Mouse (Mus musculus) midbrain, embryonic 13.5 days (tissue): ENCODE measurements at regions not wholly inside any gene's neighbourhood (a gene's known extent, or its start where the extent isn't known, plus 50 kb on each side); places are given as distances from the start of the nearest gene placed in this dataset.

Experiments
- ATAC-seq: fragments of 200-750 bp; cut with Nextera tagmentation; 2 replicates; pipeline ENCODE4 v1.8.0; 2017; ENCODE audit warnings: mild to moderate bottlenecking, moderate TSS enrichment, moderate library complexity
- H3K27ac ChIP-seq: fragments of 300-500 bp; sonication (generic); 2 replicates; pipeline ENCODE4 v1.5.1; 2015; ENCODE audit warnings: inconsistent platforms, mild to moderate bottlenecking, moderate library complexity
- H3K27me3 ChIP-seq: fragments of 300-500 bp; sonication (generic); 2 replicates; pipeline ENCODE4 v1.6.1; 2015; ENCODE audit warnings: mild to moderate bottlenecking, inconsistent platforms
- H3K36me3 ChIP-seq: fragments of 300-500 bp; sonication (generic); 2 replicates; pipeline ENCODE4 v1.6.1; 2015; ENCODE audit warnings: mild to moderate bottlenecking, inconsistent platforms
- H3K4me1 ChIP-seq: fragments of 300-500 bp; sonication (generic); replicated peaks from 2 replicates; pipeline ENCODE4 v1.6.1; 2015; ENCODE audit warnings: inconsistent platforms
- H3K4me2 ChIP-seq: fragments of 300-500 bp; sonication (generic); replicated peaks from 2 replicates; pipeline ENCODE4 v1.6.1; 2015; ENCODE audit warnings: moderate library complexity, mild to moderate bottlenecking, inconsistent platforms
- H3K4me3 ChIP-seq: fragments of 300-500 bp; sonication (generic); replicated peaks from 2 replicates; pipeline ENCODE4 v1.5.1; 2015; ENCODE audit warnings: mild to moderate bottlenecking, inconsistent platforms
- H3K9ac ChIP-seq: fragments of 300-500 bp; sonication (generic); replicated peaks from 2 replicates; pipeline ENCODE4 v1.6.1; 2015; ENCODE audit warnings: mild to moderate bottlenecking, inconsistent platforms
- H3K9me3 ChIP-seq: fragments of 300-500 bp; sonication (generic); 2 replicates; pipeline ENCODE4 v1.6.1; 2016; ENCODE audit warnings: mild to moderate bottlenecking, inconsistent platforms
- WGBS: fragments of 180-500 bp; shearing (Covaris S2); methylation state at CpG from one replicate; pipeline ENCODE4 v1.1.7; 2015; 5-methylcytosine and 5-hydroxymethylcytosine counted together

DNA sequence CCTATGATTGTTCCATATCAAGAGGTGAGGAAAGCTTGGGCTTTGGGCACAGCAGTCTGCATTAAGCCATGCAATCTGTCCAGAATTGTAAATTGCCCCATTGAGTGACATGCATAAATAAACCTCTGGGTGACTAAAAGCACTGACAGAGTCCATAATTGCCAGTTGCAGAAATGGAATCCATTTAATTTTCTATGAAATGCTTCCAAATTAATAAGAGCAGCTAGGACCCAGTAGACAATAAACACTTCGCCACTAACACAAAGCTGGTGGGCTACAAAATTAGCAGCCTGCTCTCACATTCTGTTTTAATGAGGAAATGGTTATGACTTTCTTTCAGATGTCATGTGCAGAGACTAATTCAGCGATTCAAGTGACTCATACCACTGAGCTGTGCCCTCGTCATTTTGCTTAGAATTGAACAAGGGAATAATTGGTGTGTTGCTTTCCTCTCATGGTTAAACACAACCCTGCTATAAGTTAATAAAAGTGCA lies 407.6 kb upstream of the Ddi1 start:
- Histone ChIP-seq H3K4me3 (no peak overlapping the region), H3K27me3 (no peaks in the 10 kb centered on the region), H3K9me3 (no peaks in the 10 kb centered on the region), H3K9ac (no peak overlapping the region), H3K27ac (no peak overlapping the region), H3K4me2 (no peak overlapping the region), H3K4me1 (no peaks in the 10 kb centered on the region), H3K36me3 (no peaks in the 10 kb centered on the region)
- peak; percentile 53 for ATAC-seq
- WGBS: 62% methylated on average over 3 of the region's 3 CpGs

- ATAC-seq: peak; percentile 96
- peak overlapping the region; percentile 30; the same call in 1 of the 2 replicates for H3K4me2 ChIP-seq
- no peak overlapping the region for H3K27ac ChIP-seq
- H3K9me3 ChIP-seq: no peaks in the 10 kb centered on the region
- H3K4me3 ChIP-seq: no peak overlapping the region
- WGBS: 49% methylated on average over 14 of the region's 14 CpGs
- no peak overlapping the region for H3K9ac ChIP-seq
- H3K36me3 ChIP-seq: no peaks in the 10 kb centered on the region
- H3K27me3 ChIP-seq: no peaks in the 10 kb centered on the region
- H3K4me1 ChIP-seq: no peaks in the 10 kb centered on the region
Measured at GRCm38 (mm10) chr9:6668001-6668969, 398.6 kb upstream of the Ddi1 start.

DNA sequence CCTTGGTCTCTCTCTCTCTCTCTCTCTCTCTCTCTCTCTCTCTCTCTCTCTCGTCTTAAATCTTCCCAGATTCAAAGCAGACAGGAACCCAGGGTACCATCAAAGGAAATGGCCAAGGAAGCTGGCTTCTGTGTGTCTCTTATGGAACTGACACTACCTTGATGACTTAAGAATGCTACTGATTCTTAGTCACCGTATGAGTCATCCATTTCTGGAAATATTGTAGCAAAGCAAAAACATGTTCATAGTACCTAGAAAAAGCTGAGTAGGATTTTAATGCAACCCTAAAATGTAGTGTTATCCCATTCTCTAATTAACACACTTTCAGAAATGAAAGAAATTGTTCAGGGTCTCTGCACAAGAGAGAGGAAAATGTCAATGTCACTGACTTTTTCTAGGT lies 396.0 kb upstream of the Ddi1 start:
- H3K36me3 ChIP-seq: no peaks in the 10 kb centered on the region
- WGBS: 81% methylated on average over 2 of the region's 2 CpGs
- H3K4me1 ChIP-seq: no peaks in the 10 kb centered on the region
- no peak overlapping the region for H3K27ac ChIP-seq
- H3K4me2 ChIP-seq: no peak overlapping the region
- no peak overlapping the region for H3K4me3 ChIP-seq
- no peaks in the 10 kb centered on the region for H3K27me3 ChIP-seq
- H3K9ac ChIP-seq: no peak overlapping the region
- no peaks in the 10 kb centered on the region for H3K9me3 ChIP-seq
- no peak for ATAC-seq

DNA sequence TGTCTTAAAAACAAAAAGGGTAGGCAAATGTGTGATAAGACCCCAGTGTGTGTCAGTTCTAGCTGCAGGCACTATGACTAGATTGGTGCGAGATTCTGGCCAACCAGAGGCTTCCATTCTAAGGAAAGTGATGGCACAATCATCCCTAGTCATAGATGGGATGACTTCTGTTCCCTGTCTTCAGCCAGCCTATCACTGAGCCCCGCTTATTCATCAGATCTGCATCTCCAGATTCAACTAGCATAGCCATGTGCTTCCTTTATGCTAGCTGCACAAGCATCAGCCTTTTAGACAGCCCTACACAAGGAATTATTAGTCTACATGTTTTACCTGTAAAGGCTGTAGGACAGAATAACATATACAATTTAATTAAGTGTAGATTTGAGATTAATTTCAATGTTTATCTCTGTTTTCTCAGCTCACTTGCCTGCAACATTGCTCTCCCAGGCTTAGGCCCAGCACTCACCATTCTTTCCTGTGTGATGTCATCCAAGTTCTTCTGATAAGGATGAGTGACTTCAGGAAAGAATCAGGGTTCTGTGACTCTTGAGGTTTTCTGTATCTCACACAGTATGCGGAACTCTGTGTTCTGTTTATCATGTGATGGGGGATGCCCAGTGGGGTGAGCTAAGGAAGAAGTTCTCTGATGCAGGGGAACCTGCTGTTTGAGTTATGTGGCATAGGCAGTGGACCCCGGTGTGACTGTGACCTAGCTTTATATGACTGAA lies 382.8 kb upstream of the Ddi1 start:
- H3K4me2 ChIP-seq: no peak overlapping the region
- no peak overlapping the region for H3K27ac ChIP-seq
- H3K9ac ChIP-seq: no peak overlapping the region
- no peaks in the 10 kb centered on the region for H3K36me3 ChIP-seq
- H3K4me3 ChIP-seq: no peak overlapping the region
- H3K27me3 ChIP-seq: no peaks in the 10 kb centered on the region
- H3K4me1 ChIP-seq: no peaks in the 10 kb centered on the region
- WGBS: 85% methylated on average over 4 of the region's 4 CpGs
- ATAC-seq: no peak; the same call in 1 of the 2 replicates
- no peaks in the 10 kb centered on the region for H3K9me3 ChIP-seq

- 76% methylated on average over 6 of the region's 6 CpGs for WGBS
- H3K4me3 ChIP-seq: no peak overlapping the region
- H3K9me3 ChIP-seq: no peaks in the 10 kb centered on the region
- no peak overlapping the region for H3K9ac ChIP-seq
- H3K27ac ChIP-seq: no peak overlapping the region
- no peak overlapping the region for H3K4me2 ChIP-seq
- H3K36me3 ChIP-seq: no peaks in the 10 kb centered on the region
- ATAC-seq: peak; percentile 65
- H3K27me3 ChIP-seq: no peaks in the 10 kb centered on the region
- no peaks in the 10 kb centered on the region for H3K4me1 ChIP-seq
Measured at GRCm38 (mm10) chr9:6651572-6652236, 382.1 kb upstream of the Ddi1 start.

GRCm38 (mm10) chr9:6645796-6646309 lies 376.2 kb upstream of the Ddi1 start:
- Histone ChIP-seq H3K4me1 (no peaks in the 10 kb centered on the region), H3K4me2 (no peak overlapping the region), H3K4me3 (no peak overlapping the region), H3K27me3 (no peaks in the 10 kb centered on the region), H3K9me3 (no peaks in the 10 kb centered on the region), H3K27ac (no peak overlapping the region), H3K36me3 (no peaks in the 10 kb centered on the region), H3K9ac (no peak overlapping the region)
- 78% methylated on average over 3 of the region's 3 CpGs for WGBS
- no peak for ATAC-seq

- H3K9me3 ChIP-seq: no peaks in the 10 kb centered on the region
Measured at GRCm38 (mm10) chr9:6645321-6645720, 375.7 kb upstream of the Ddi1 start.

GRCm38 (mm10) chr9:6617155-6617554 lies 347.5 kb upstream of the Ddi1 start:
- no peak overlapping the region for H3K4me2 ChIP-seq
- H3K4me1 ChIP-seq: no peaks in the 10 kb centered on the region
- 73% methylated on average over 2 of the region's 2 CpGs for WGBS
- no peak overlapping the region for H3K27ac ChIP-seq
- no peak overlapping the region for H3K9ac ChIP-seq
- no peaks in the 10 kb centered on the region for H3K36me3 ChIP-seq
- no peaks in the 10 kb centered on the region for H3K27me3 ChIP-seq
- no peak overlapping the region for H3K4me3 ChIP-seq
- ATAC-seq: no peak
- H3K9me3 ChIP-seq: no peaks in the 10 kb centered on the region

More at GRCm38 (mm10) chr9:6645321-6645720, 375.7 kb upstream of the Ddi1 start:
- 79% methylated on average over 2 of the region's 2 CpGs for WGBS
- Histone ChIP-seq H3K27ac (no peak overlapping the region), H3K4me3 (no peak overlapping the region), H3K9ac (no peak overlapping the region), H3K4me2 (no peak overlapping the region), H3K36me3 (no peaks in the 10 kb centered on the region), H3K27me3 (no peaks in the 10 kb centered on the region), H3K4me1 (no peaks in the 10 kb centered on the region)
- no peak for ATAC-seq

DNA sequence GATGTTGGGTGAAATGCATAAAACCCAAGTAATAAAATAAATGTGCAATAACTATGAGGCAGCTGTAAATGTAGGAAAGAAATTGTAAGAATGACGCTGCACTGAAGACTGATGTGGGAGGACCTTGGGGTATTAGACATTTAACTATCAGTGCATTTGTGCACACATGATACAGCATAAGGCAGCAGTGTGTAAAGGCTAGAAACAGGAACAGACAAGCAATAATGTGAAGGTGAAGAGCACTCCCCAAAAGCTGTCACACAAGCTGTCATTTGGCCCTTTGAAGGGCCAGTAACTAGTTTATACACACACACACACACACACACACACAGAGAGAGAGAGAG lies 339.6 kb upstream of the Ddi1 start:
- H3K4me2 ChIP-seq: no peak overlapping the region
- H3K9ac ChIP-seq: no peak overlapping the region
- no peaks in the 10 kb centered on the region for H3K27me3 ChIP-seq
- H3K4me3 ChIP-seq: no peak overlapping the region
- 89% methylated on average over 1 of the region's 1 CpGs for WGBS
- no peaks in the 10 kb centered on the region for H3K9me3 ChIP-seq
- H3K36me3 ChIP-seq: no peaks in the 10 kb centered on the region
- H3K27ac ChIP-seq: no peak overlapping the region
- no peaks in the 10 kb centered on the region for H3K4me1 ChIP-seq
- no peak for ATAC-seq

DNA sequence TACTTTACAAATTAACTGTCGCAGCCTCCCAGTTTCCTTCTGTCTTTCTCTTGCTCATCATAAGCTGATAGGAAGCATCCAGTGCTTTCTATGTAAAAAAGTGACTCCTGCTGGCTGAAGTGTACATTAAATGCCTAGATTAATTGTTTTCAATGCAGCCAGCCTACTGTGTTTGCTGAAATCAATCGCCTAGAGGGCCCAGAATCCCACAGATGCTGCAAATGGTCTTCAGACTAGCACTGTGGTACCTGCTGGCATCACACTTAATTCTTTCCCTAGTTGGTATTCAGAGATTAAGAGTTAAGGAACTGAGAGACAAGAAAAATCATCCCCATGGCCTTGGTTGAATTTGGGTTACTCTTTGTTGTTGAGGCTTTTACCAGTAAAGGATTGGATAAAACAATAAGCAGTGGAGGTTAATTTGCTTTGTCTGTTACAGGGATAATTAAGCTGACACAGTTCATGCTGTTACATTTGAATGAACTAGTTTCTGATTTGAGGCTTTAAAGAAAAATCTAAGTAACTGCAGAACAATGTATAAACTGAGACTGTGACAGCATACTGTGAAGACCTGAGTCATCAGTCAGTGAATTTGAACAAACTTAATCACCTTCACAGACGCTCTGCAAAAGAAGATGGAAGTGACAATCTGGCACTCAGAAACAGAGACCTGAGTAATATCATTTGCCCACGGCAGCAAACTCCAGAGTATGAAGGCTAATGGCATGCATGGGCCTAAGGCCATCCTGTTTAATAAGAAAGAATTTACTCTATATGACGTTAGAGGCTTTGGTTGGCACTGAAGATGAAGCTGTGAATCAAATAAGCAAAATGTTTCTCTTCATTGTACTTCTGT lies 339.0 kb upstream of the Ddi1 start:
- Histone ChIP-seq H3K36me3 (no peaks in the 10 kb centered on the region), H3K27ac (no peak overlapping the region), H3K27me3 (no peaks in the 10 kb centered on the region), H3K4me1 (no peaks in the 10 kb centered on the region), H3K4me3 (no peak overlapping the region), H3K9me3 (no peaks in the 10 kb centered on the region), H3K4me2 (no peak overlapping the region), H3K9ac (no peak overlapping the region)
- 55% methylated on average over 5 of the region's 5 CpGs for WGBS
- ATAC-seq: no peak
